Mouse (Mus musculus): Measurements from ENCODE around the gene Olfr67. TPM values are rescaled to one million over a fixed set of nuclear protein-coding genes. Genes with fewer than 3 reads are reported as not detected.
"Not testable (repeated sequence)": the region's sequence is repeated elsewhere in the genome, so short reads cannot be mapped to it uniquely, and the experiment has no call there.

The Olfr67 gene
- polyA plus RNA-seq, 1 experiment from 2014 or later: not detected

DNA sequence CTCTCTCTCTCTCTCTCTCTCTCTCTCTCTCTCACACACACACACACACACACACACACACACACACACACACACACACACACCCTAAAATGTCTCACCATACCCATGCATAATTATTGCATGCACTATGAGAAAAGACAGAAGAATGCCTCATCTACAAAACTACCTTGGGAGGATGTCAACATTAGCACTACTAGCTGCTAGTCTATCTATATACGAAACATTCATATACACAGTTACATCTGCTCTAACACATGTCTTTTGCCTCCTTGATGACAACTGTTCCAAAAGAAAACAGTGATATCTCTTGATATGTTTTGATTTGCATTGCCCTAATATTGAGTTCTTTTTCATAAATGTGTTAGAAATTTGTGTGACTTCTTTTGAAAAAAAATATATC lies 18.7 kb upstream of the Olfr67 start:
- no peaks in the 10 kb centered on the region for H3K27me3 ChIP-seq (ENCODE audit: insufficient read depth, low read length)
- H3K36me3 ChIP-seq (ENCODE audit: insufficient read depth, low read length): no peaks in the 10 kb centered on the region
- 75% methylated on average over 1 of the region's 1 CpGs for WGBS
- H3K9me3 ChIP-seq (replicated peaks; ENCODE audit: low read length): no peaks in the 10 kb centered on the region
- H3K4me2 ChIP-seq (ENCODE audit: low read length): no peak overlapping the region
- TF ChIP-seq CTCF (IDR thresholded peaks at IDR 0.05; ENCODE audit: low read depth): no peak
- no peak overlapping the region for H3K27ac ChIP-seq
- DNase-seq (ENCODE audit: low spot score) (no peak), ATAC-seq (replicated peaks; ENCODE audit: low FRiP score, low read depth) (no peak)
- H3K4me1 ChIP-seq (replicated peaks; ENCODE audit: insufficient read depth, low read length): no peaks in the 10 kb centered on the region
- no peak overlapping the region for H3K4me3 ChIP-seq (replicated peaks; ENCODE audit: low read depth, low read length)
- no peak overlapping the region for H3K9ac ChIP-seq (ENCODE audit: low read depth, low read length)

DNA sequence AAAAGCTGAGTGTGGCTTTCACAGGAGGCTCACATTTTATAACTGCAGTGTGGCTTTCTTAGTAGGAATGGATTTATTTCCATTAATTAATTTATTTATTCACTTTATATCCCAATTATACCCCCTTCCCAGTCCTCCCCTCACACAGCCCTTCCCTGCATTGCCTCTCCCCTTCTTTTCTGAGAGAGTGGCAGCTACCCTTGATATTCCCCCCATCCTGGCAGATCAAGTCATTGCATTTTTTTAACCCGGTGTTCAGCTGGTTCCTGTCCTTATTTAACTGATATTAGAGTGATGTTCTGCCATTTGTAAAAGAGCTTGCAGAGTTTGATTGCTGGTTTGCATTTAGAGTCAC lies 18.2 kb upstream of the Olfr67 start:
- WGBS: 74% methylated on average over 1 of the region's 1 CpGs
- Histone ChIP-seq H3K27ac (no peak overlapping the region), H3K9me3 (replicated peaks; ENCODE audit: low read length) (no peaks in the 10 kb centered on the region), H3K4me3 (replicated peaks; ENCODE audit: low read depth, low read length) (no peak overlapping the region), H3K36me3 (ENCODE audit: insufficient read depth, low read length) (no peaks in the 10 kb centered on the region), H3K4me1 (replicated peaks; ENCODE audit: insufficient read depth, low read length) (no peaks in the 10 kb centered on the region), H3K27me3 (ENCODE audit: insufficient read depth, low read length) (no peaks in the 10 kb centered on the region), H3K9ac (ENCODE audit: low read depth, low read length) (no peak overlapping the region), H3K4me2 (ENCODE audit: low read length) (no peak overlapping the region)
- DNase-seq (ENCODE audit: low spot score): no peak
- ATAC-seq (replicated peaks; ENCODE audit: low FRiP score, low read depth): no peak
- TF ChIP-seq CTCF (IDR thresholded peaks at IDR 0.05; ENCODE audit: low read depth): no peak

DNA sequence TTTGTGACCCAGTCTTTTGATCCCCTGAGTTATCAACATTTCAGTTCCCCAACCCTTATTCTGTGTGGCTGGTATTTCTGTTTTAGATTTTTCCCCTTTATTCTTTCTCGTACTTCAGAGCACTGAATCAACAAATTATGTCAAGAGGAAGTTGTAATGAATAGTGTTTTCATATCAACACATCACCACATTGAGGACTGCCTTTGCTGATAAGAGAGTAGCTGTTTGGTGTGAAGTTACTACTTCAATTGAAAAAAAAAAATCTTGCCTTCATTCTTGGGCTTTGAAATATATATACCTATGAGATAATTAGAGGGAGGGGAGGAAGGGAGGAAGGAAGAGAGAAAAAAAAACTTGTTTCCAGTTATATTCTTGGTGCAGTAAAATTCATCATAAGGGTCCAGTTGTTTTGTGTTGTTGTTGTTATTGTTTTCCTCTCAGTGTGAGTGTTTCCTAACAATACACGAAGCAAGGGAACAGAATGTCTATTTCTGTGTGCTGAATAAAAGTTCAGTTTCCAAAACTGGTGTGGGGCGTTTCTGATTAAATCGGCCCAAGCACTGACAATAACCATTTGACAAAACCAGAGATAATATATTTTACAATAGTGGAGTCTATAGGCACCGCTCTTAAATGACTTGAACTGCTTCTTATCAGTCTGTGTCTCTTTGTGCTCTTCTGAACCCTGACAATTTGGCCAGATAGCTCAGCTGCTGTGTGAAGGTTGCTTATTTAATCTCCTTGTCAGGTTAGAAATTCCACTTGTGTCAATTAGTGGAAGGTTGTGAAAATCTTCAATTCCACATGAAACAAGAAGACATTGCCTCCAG lies 17.6 kb upstream of the Olfr67 start:
- WGBS: 55% methylated on average over 5 of the region's 5 CpGs

DNA sequence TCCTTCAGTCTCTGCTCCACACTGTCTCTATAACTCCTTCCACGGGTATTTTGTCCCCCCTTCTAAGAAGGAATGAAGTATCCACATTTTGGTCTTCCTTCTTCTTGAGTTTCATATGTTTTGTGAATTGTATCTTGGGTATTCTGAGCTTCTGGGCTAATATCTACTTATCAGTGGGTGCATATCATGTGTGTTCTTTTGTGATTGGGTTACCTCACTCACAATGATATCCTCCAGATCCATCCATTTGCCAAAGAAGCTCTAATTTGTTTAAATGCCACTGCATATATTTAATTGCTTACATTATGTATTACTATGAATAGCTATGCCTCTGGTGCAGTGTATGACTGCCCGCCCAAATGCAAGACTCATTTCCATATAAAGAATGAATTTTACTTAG lies 16.5 kb upstream of the Olfr67 start:
- WGBS: 64% methylated on average over 2 of the region's 2 CpGs
- not testable (repeated sequence) for H3K9ac ChIP-seq (ENCODE audit: low read depth, low read length); H3K4me2 ChIP-seq (ENCODE audit: low read length); H3K4me1 ChIP-seq (replicated peaks; ENCODE audit: insufficient read depth, low read length); ATAC-seq (replicated peaks; ENCODE audit: low FRiP score, low read depth); H3K27me3 ChIP-seq (ENCODE audit: insufficient read depth, low read length); H3K4me3 ChIP-seq (replicated peaks; ENCODE audit: low read depth, low read length); DNase-seq (ENCODE audit: low spot score); H3K36me3 ChIP-seq (ENCODE audit: insufficient read depth, low read length); H3K27ac ChIP-seq; H3K9me3 ChIP-seq (replicated peaks; ENCODE audit: low read length)

More for the DNA sequence above, 17.6 kb upstream of the Olfr67 start:
- Histone ChIP-seq H3K4me1 (replicated peaks; ENCODE audit: insufficient read depth, low read length) (no peaks in the 10 kb centered on the region), H3K4me3 (replicated peaks; ENCODE audit: low read depth, low read length) (no peak overlapping the region), H3K27ac (no peak overlapping the region), H3K36me3 (ENCODE audit: insufficient read depth, low read length) (no peaks in the 10 kb centered on the region), H3K27me3 (ENCODE audit: insufficient read depth, low read length) (no peaks in the 10 kb centered on the region), H3K9ac (ENCODE audit: low read depth, low read length) (no peak overlapping the region), H3K9me3 (replicated peaks; ENCODE audit: low read length) (no peaks in the 10 kb centered on the region), H3K4me2 (ENCODE audit: low read length) (no peak overlapping the region)
- no peak for DNase-seq (ENCODE audit: low spot score)
- no peak for TF ChIP-seq CTCF (IDR thresholded peaks at IDR 0.05; ENCODE audit: low read depth)
- no peak for ATAC-seq (replicated peaks; ENCODE audit: low FRiP score, low read depth)

DNA sequence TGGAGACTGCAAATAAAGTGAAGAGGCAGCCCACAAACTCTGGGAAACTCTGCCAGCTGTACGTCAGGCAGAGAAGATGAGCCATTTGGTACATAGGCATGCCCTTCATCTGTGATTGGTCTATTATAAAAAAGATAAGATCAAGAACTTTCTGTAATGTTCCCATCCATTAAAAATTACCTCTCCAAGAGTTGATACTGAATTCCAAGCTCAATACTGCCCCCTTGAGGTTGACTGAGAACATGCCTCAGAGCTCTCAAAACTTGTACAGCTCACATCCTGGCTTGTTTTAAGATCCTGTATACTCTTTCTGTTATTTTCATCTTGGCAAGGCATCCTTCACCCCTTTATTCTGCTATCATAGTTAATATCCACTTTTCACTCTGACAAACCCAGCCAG lies 15.2 kb upstream of the Olfr67 start:
- Histone ChIP-seq H3K9ac (ENCODE audit: low read depth, low read length) (no peak overlapping the region), H3K4me2 (ENCODE audit: low read length) (no peak overlapping the region), H3K9me3 (replicated peaks; ENCODE audit: low read length) (no peaks in the 10 kb centered on the region), H3K36me3 (ENCODE audit: insufficient read depth, low read length) (no peaks in the 10 kb centered on the region), H3K27me3 (ENCODE audit: insufficient read depth, low read length) (no peaks in the 10 kb centered on the region), H3K4me1 (replicated peaks; ENCODE audit: insufficient read depth, low read length) (no peaks in the 10 kb centered on the region), H3K4me3 (replicated peaks; ENCODE audit: low read depth, low read length) (no peak overlapping the region), H3K27ac (no peak overlapping the region)
- ATAC-seq (replicated peaks; ENCODE audit: low FRiP score, low read depth) (no peak), DNase-seq (ENCODE audit: low spot score) (peak; percentile 53)
- whole genome bisulfite sequencing: 46% methylated on average over 1 of the region's 1 CpGs
- TF ChIP-seq CTCF (IDR thresholded peaks at IDR 0.05; ENCODE audit: low read depth): peak; percentile 67

DNA sequence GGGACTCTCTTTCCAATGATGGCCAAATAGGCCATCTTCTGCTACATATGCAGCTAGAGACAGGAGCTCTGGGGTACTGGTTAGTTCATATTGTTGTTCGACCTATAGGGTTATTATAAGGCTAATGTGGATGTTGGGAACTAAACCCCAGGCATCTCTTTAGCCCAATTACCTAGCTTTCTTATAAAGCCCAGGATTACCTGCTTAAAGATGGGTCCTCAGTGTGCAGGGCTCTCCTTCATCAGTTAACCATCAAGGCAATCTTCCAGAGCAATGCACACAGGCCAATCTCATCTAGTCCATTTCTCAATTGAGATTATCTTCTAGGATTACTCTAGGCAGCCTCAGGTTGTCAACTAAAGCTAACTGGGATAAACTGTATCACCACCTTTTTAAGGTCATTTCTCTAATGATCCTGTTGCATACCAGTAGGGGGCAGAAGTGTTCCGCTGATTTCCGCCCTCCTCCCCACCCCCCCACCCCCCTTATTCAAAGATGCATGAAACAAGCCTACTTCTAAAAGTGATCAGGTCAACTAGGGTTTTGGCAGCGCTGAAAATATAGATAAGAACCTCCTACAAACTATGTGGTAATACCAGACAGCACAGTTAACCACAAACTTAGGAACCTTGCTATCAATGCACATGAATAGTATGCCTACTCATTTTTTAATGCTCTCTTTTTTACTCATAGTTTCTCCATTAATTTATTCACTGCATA lies 1.2 kb upstream of the Olfr67 start:
- no peaks in the 10 kb centered on the region for H3K36me3 ChIP-seq (ENCODE audit: insufficient read depth, low read length)
- WGBS: 26% methylated on average over 4 of the region's 4 CpGs
- no peak for TF ChIP-seq CTCF (IDR thresholded peaks at IDR 0.05; ENCODE audit: low read depth)
- H3K9ac ChIP-seq (ENCODE audit: low read depth, low read length): no peak overlapping the region
- no peaks in the 10 kb centered on the region for H3K4me1 ChIP-seq (replicated peaks; ENCODE audit: insufficient read depth, low read length)
- no peak overlapping the region for H3K4me3 ChIP-seq (replicated peaks; ENCODE audit: low read depth, low read length)
- DNase-seq (ENCODE audit: low spot score) (no peak), ATAC-seq (replicated peaks; ENCODE audit: low FRiP score, low read depth) (no peak)
- H3K27ac ChIP-seq: no peak overlapping the region
- no peaks in the 10 kb centered on the region for H3K9me3 ChIP-seq (replicated peaks; ENCODE audit: low read length)
- no peak overlapping the region for H3K4me2 ChIP-seq (ENCODE audit: low read length)
- no peaks in the 10 kb centered on the region for H3K27me3 ChIP-seq (ENCODE audit: insufficient read depth, low read length)
